Mouse (Mus musculus): ENCODE measurements at regions not wholly inside any gene's neighbourhood (a gene's known extent, or its start where the extent isn't known, plus 50 kb on each side); places are given as distances from the start of the nearest gene placed in this dataset.

DNA sequence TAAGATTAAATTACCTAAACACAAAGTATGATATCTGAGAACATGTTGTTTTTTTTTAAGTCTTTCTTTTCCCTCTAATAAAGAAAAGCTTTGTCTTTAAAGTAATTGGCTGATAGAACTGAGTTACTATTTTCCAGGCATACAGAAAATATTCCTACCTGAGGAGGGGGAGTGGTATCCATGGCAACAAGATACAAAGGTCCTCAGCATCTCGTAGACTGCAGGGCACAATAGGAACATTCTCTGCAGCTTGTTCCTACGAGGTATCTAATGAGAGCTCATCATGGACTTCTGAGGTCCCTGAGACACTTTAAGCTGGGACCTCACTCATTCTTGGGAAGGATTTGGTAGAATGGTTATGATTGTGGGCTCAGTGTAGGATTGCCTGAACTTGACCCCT, 225.5 kb upstream of the Cdh4 start:
- TF ChIP-seq CTCF (IDR thresholded peaks at IDR 0.05; ENCODE audit: borderline replicate concordance, insufficient read depth, low read depth, low read length) (no peak), POLR2A (IDR thresholded peaks at IDR 0.05; ENCODE audit: borderline replicate concordance, insufficient read depth, low read length) (no peak)
